Mouse (Mus musculus): ENCODE measurements at regions not wholly inside any gene's neighbourhood (a gene's known extent, or its start where the extent isn't known, plus 50 kb on each side); places are given as distances from the start of the nearest gene placed in this dataset.

DNA sequence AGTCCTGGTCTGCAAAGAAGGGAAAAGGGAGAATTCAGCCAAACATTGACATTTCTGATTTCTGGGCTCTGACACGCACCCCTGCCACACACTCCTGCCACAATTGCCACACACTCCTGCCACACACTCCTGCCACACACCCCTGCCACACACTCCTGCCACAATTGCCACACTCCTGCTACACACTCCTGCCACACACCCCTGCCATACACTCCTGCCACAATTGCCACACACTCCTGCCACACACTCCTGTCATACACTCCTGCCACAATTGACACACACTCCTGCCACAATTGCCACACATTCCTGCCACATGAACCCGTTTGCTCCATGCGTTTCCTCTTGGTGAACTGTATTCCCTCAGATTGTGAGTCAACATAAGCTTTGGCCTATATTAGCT, 130.0 kb upstream of the Gm9833 start:
- no peak for DNase-seq (ENCODE audit: low read depth, low spot score)

DNA sequence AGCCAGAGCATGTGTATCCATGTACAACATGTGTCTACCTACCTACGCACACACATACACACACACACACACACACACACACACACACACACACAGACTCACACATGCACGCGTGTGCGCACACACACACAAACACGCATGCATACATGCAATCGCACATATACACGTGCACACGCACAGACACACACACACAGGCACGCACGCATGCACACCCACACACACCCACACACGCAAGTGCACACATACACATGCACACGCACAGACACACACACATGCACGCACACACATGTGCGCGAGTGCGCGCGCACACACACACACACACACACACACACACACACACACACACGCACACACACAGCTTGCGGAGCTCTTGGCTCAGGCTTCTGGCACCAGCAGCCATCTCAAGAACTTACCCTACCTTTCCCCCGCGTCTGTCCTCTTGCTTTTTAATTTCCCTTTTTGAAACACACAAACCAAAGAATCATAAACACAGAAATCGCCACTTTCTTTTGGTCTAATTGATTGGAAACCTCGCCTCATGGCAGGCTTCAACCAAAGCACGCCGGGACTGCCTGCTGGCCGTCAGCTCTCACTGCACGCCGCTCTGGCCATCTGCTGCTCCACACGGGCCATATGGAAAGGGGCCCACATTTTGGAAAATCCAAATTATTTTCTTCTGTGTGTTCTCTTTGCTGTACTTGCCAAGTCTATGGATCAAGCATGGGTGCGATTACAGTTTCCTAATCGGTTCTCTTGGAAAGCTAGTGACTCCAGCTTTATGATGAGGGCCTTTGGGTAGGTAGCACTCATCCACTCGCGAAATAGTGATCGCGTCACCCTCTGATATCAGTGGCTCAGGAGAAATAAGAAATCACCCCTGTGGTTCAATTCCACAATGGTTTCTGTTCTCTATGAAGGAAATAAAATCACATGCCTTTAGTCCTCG, 127.9 kb upstream of the Gm9833 start:
- DNase-seq (ENCODE audit: low read depth, low spot score): no peak

DNA sequence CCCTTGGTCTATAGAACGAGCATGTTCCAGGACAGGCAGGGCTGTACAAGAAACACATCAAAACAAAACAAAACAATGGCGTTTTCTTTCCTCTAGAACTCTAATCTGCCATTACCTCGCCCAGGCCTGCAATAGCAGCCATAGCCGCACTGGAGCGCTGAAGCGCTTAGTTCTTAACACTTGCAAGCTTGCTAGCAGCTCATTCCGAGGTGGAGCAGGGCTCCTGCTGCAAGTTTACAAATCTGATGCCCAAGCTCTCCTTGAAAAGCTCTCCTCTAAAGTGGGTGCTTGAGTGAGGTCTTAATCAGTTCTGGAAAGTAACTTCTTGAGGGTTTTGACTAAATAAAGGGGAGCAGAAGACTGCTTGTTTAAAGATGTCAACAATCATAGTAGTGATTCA, 127.2 kb upstream of the Gm9833 start:
- no peak for DNase-seq (ENCODE audit: low read depth, low spot score)
